Mouse (Mus musculus) forebrain, embryonic 14.5 days (tissue): ENCODE results near the gene Mamdc2. TPM values are rescaled to one million over a fixed set of nuclear protein-coding genes. Genes with fewer than 3 reads are reported as not detected.
A peak's percentile ranks its signal among the peaks of the same experiment; 100 is the strongest.

Experiments used
- ATAC-seq: fragments of 200-750 bp; cut with Nextera tagmentation; 2 replicates; pipeline ENCODE4 v1.8.0; 2017; ENCODE audit warnings: mild to moderate bottlenecking, moderate library complexity
- DNase-seq: peaks from one replicate; pipeline ENCODE4 v3.0.0-alpha.2; 2015; ENCODE audit warnings: low spot score
- H3K27ac ChIP-seq: fragments of 300-500 bp; sonication (generic); 2 replicates; pipeline ENCODE4 v1.5.1; 2014; ENCODE audit warnings: low read depth, mild to moderate bottlenecking, control low read depth, low read length, moderate library complexity
- H3K27me3 ChIP-seq: fragments of 300-500 bp; sonication (generic); replicated peaks from 2 replicates; pipeline ENCODE4 v1.6.1; 2014; ENCODE audit warnings: low read length, control low read depth, mixed read lengths; ENCODE audit not compliant: control insufficient read depth, insufficient read depth
- H3K36me3 ChIP-seq: fragments of 300-500 bp; sonication (generic); 2 replicates; pipeline ENCODE4 v1.6.1; 2014; ENCODE audit warnings: low read length, control low read depth; ENCODE audit not compliant: control insufficient read depth, insufficient read depth
- H3K4me1 ChIP-seq: fragments of 300-500 bp; sonication (generic); 2 replicates; pipeline ENCODE4 v1.6.1; 2014; ENCODE audit warnings: antibody characterized with exemption, low read length, control low read depth; ENCODE audit not compliant: control insufficient read depth, insufficient read depth
- H3K4me2 ChIP-seq: fragments of 300-500 bp; sonication (generic); 2 replicates; pipeline ENCODE4 v1.6.1; 2014; ENCODE audit warnings: mild to moderate bottlenecking, control low read depth, low read length
- H3K4me3 ChIP-seq: fragments of 300-500 bp; sonication (generic); 2 replicates; pipeline ENCODE4 v1.5.1; 2014; ENCODE audit warnings: low read depth, low read length, control low read depth
- H3K9ac ChIP-seq: fragments of 300-500 bp; sonication (generic); 2 replicates; pipeline ENCODE4 v1.6.1; 2014; ENCODE audit warnings: mild to moderate bottlenecking, low read length, control low read depth, moderate library complexity
- H3K9me3 ChIP-seq: fragments of 300-500 bp; sonication (generic); replicated peaks from 2 replicates; pipeline ENCODE4 v1.6.1; 2016; ENCODE audit warnings: low read length, control low read depth, mixed read lengths; ENCODE audit not compliant: control insufficient read depth
- whole genome bisulfite sequencing: fragments of 180-500 bp; shearing (Covaris S2); extraction: QIAGEN DNeasy Blood & Tissue Kit; methylation state at CpG from one replicate; pipeline ENCODE4 v1.1.7; 2014; 5-methylcytosine and 5-hydroxymethylcytosine counted together
- polyA plus RNA-seq: library from polyadenylated mRNA; unstranded; fragments of >200 nt; fragmentation: Nextera tagmentation; extraction: Ambion mirVana; gene quantifications from 2 replicates; pipeline ENCODE4 v1.2.1, GENCODE M21; 2014

Gene Mamdc2
- polyA plus RNA-seq, 1 experiment from 2014 or later: 1.8 TPM

GRCm38 (mm10) chr19:23354738-23355137, 93.5 kb downstream of the Mamdc2 start:
- Histone ChIP-seq H3K36me3 (no peaks in the 10 kb centered on the region), H3K9me3 (no peaks in the 10 kb centered on the region), H3K4me2 (no peak overlapping the region), H3K27me3 (no peaks in the 10 kb centered on the region), H3K4me3 (no peak overlapping the region), H3K9ac (no peak overlapping the region), H3K4me1 (0 out of 2 replicates have a peak, but pooled peaks cover 2% of the 10 kb centered on the region), H3K27ac (no peak overlapping the region)
- 91% methylated on average over 6 of the region's 6 CpGs for WGBS
- DNase-seq (no peak), ATAC-seq (no peak)

GRCm38 (mm10) chr19:23353881-23354401, 94.3 kb downstream of the Mamdc2 start:
- H3K36me3 ChIP-seq: no peaks in the 10 kb centered on the region
- 0 out of 2 replicates have a peak, but pooled peaks cover 2% of the 10 kb centered on the region for H3K4me1 ChIP-seq
- 73% methylated on average over 9 of the region's 9 CpGs for WGBS
- no peaks in the 10 kb centered on the region for H3K27me3 ChIP-seq
- H3K4me2 ChIP-seq: no peak overlapping the region
- ATAC-seq (no peak), DNase-seq (no peak)
- no peak overlapping the region for H3K9ac ChIP-seq
- no peak overlapping the region for H3K4me3 ChIP-seq
- no peak overlapping the region for H3K27ac ChIP-seq
- no peaks in the 10 kb centered on the region for H3K9me3 ChIP-seq

GRCm38 (mm10) chr19:23353161-23353560, 95.1 kb downstream of the Mamdc2 start:
- no peaks in the 10 kb centered on the region for H3K9me3 ChIP-seq
- DNase-seq (no peak), ATAC-seq (no peak)
- no peak overlapping the region for H3K4me3 ChIP-seq
- no peaks in the 10 kb centered on the region for H3K27me3 ChIP-seq
- H3K4me2 ChIP-seq: no peak overlapping the region
- 0 out of 2 replicates have a peak, but pooled peaks cover 2% of the 10 kb centered on the region for H3K4me1 ChIP-seq
- no peak overlapping the region for H3K9ac ChIP-seq
- H3K27ac ChIP-seq: no peak overlapping the region
- 79% methylated on average over 8 of the region's 8 CpGs for WGBS
- no peaks in the 10 kb centered on the region for H3K36me3 ChIP-seq

GRCm38 (mm10) chr19:23351808-23352491, 96.3 kb downstream of the Mamdc2 start:
- DNase-seq: no peak
- WGBS: 87% methylated on average over 13 of the region's 13 CpGs
- Histone ChIP-seq H3K36me3 (no peaks in the 10 kb centered on the region), H3K4me3 (no peak overlapping the region), H3K27me3 (no peaks in the 10 kb centered on the region), H3K4me1 (0 out of 2 replicates have a peak, but pooled peaks cover 2% of the 10 kb centered on the region), H3K9me3 (no peaks in the 10 kb centered on the region), H3K4me2 (no peak overlapping the region), H3K27ac (no peak overlapping the region), H3K9ac (no peak overlapping the region)
- ATAC-seq: no peak

- no peak overlapping the region for H3K4me3 ChIP-seq
- ATAC-seq: no peak
- H3K27ac ChIP-seq: no peak overlapping the region
- H3K4me1 ChIP-seq: 0 out of 2 replicates have a peak, but pooled peaks cover 2% of the 10 kb centered on the region
- no peak overlapping the region for H3K4me2 ChIP-seq
- H3K9me3 ChIP-seq: no peaks in the 10 kb centered on the region
- no peak for DNase-seq
- H3K36me3 ChIP-seq: no peaks in the 10 kb centered on the region
- no peak overlapping the region for H3K9ac ChIP-seq
- whole genome bisulfite sequencing: 83% methylated on average over 2 of the region's 2 CpGs
- no peaks in the 10 kb centered on the region for H3K27me3 ChIP-seq
These were observed 98.3 kb downstream of the Mamdc2 start for GRCm38 (mm10) chr19:23349930-23350329.

GRCm38 (mm10) chr19:23342782-23343181, 105.5 kb downstream of the Mamdc2 start:
- Histone ChIP-seq H3K4me3 (no peak overlapping the region), H3K4me1 (no peaks in the 10 kb centered on the region), H3K36me3 (no peaks in the 10 kb centered on the region), H3K27me3 (no peaks in the 10 kb centered on the region), H3K9me3 (no peaks in the 10 kb centered on the region), H3K27ac (no peak overlapping the region), H3K4me2 (no peak overlapping the region), H3K9ac (no peak overlapping the region)
- DNase-seq (no peak), ATAC-seq (no peak)
- 90% methylated on average over 3 of the region's 3 CpGs for WGBS

- WGBS: 95% methylated on average over 1 of the region's 1 CpGs
- Histone ChIP-seq H3K4me3 (no peak overlapping the region), H3K36me3 (no peaks in the 10 kb centered on the region), H3K4me2 (no peak overlapping the region), H3K4me1 (no peaks in the 10 kb centered on the region), H3K9me3 (no peaks in the 10 kb centered on the region), H3K27ac (no peak overlapping the region), H3K27me3 (no peaks in the 10 kb centered on the region), H3K9ac (no peak overlapping the region)
- ATAC-seq (no peak), DNase-seq (no peak)
These were observed 115.4 kb downstream of the Mamdc2 start for GRCm38 (mm10) chr19:23332883-23333282.

- ATAC-seq (peak; percentile 18; the same call in 1 of the 2 replicates), DNase-seq (peak; percentile 23)
- Histone ChIP-seq H3K27ac (no peak overlapping the region), H3K4me1 (no peaks in the 10 kb centered on the region), H3K9me3 (no peaks in the 10 kb centered on the region), H3K4me2 (no peak overlapping the region), H3K27me3 (no peaks in the 10 kb centered on the region), H3K36me3 (no peaks in the 10 kb centered on the region), H3K9ac (no peak overlapping the region), H3K4me3 (no peak overlapping the region)
- 47% methylated on average over 6 of the region's 6 CpGs for WGBS
These were observed 117.4 kb downstream of the Mamdc2 start for GRCm38 (mm10) chr19:23330842-23331241.

GRCm38 (mm10) chr19:23329346-23329745, 118.9 kb downstream of the Mamdc2 start:
- no peak overlapping the region for H3K4me3 ChIP-seq
- H3K27ac ChIP-seq: no peak overlapping the region
- no peaks in the 10 kb centered on the region for H3K4me1 ChIP-seq
- H3K27me3 ChIP-seq: no peaks in the 10 kb centered on the region
- H3K9me3 ChIP-seq: no peaks in the 10 kb centered on the region
- H3K36me3 ChIP-seq: no peaks in the 10 kb centered on the region
- H3K9ac ChIP-seq: no peak overlapping the region
- WGBS: 96% methylated on average over 2 of the region's 2 CpGs
- DNase-seq (no peak), ATAC-seq (no peak)
- no peak overlapping the region for H3K4me2 ChIP-seq
